Mouse (Mus musculus): ENCODE results near the gene Phospho2.
A peak's percentile ranks its signal among the peaks of the same experiment; 100 is the strongest.

GRCm38 (mm10) chr2:69777985-69778835 lies 11.2 kb upstream of the Phospho2 start:
- TF ChIP-seq POLR2AphosphoS2 (IDR thresholded peaks at IDR 0.05; ENCODE audit: low read depth, low read length) (no peak), ZMIZ1 (IDR thresholded peaks at IDR 0.05; ENCODE audit: low read depth, low read length) (no peak), MAX (IDR thresholded peaks at IDR 0.05; ENCODE audit: low read length) (no peak), EP300 (IDR thresholded peaks at IDR 0.05; ENCODE audit: low read length) (no peak), NRF1 (IDR thresholded peaks at IDR 0.05; ENCODE audit: low read depth, low read length) (no peak), CHD2 (IDR thresholded peaks at IDR 0.05; ENCODE audit: low read length) (no peak), CTCF (conservative IDR thresholded peaks at IDR 0.05 in 1 of 2, IDR thresholded peaks at IDR 0.05 in 1 of 2; ENCODE audit: low read depth in 2 of 2, low read length in 2 of 2) (peak in 1 of 2 experiments; percentile 12; a peak in 1 of 4 replicates), CHD1 (IDR thresholded peaks at IDR 0.05; ENCODE audit: low read depth, low read length) (no peak), ZC3H11A (IDR thresholded peaks at IDR 0.05; ENCODE audit: low read depth, low read length) (no peak)

Measured in CH12.LX (cell line).